Mouse (Mus musculus) lung, adult 10 weeks (tissue): ENCODE measurements around the gene Fgf11. TPM values are rescaled to one million over a fixed set of nuclear protein-coding genes. Genes with fewer than 3 reads are reported as not detected.

ENCODE experiments used
- polyA plus RNA-seq: library from polyadenylated mRNA; stranded (reverse); fragments of 350-450 nt; fragmentation: Illumina TruSeq; extraction: RNeasy Lipid Tissue Mini Kit (QIAGEN cat#74804); gene quantifications from one replicate; pipeline ENCODE4 v1.2.3, GENCODE M21; 2014; ENCODE audit warnings: low read depth, low replicate concordance; ENCODE audit not compliant: insufficient read depth

Gene Fgf11
- polyA plus RNA-seq: 3.4 TPM

DNA sequence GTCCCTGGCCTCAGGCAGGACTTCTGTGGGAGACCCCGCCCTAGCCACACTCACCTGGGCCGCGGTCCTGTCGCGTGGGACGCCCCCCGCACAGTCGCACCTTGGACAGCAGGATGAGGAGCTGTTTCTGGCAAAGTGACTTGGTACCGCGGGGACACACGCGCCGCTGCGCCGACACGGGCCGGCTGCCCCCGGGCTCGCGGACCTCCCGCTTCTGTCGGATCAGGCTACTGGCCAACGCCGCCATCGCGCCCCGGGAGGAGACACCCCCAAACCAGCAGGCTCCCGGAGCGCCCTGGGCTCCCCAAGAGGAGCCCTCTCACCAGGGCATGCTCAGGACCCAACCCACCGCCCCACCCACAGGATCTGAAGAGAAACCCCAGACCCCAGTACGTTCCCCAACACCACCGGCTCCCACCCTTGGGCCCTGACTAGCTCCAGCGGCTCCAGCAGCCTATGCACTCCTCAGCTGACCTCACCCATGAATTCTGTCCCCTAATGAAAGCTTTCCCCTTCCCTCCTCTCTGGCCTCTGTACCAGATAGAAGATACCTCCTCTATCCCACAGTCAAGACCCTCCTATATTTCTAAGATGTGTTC is at the start of gene Fgf11:
Gene Fgf11, minus strand, starts transcription at position 479 of the 599 bp plus-strand sequence.

DNA sequence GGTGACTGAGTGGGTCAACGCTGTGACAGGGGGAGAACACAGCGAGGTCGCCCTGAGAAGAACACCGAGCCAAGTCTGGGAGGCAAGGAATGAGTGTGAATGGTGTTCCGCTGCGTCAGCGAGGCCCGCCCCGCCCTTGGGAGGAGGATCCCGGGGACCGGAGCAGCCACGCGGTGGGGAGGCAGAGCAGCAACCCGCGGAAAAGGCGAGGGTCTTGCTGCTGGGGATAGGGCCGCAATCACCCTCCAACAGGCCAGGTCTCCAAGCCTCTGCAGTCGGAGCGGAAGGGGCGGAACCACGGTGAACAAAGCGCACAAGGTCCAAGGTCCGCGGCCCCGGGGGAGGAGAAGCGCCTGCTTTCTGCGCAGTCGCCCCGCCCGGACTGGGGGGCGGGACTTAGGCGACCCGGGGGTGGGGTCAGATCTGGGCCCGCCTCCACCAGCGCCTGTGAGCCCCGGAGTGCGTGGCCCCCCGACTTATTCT is 44.6 kb upstream of the Fgf11 start, which contains the start of gene Plscr3:
Gene Plscr3, plus strand, starts transcription at position 179 of the 483 bp plus-strand sequence.

DNA sequence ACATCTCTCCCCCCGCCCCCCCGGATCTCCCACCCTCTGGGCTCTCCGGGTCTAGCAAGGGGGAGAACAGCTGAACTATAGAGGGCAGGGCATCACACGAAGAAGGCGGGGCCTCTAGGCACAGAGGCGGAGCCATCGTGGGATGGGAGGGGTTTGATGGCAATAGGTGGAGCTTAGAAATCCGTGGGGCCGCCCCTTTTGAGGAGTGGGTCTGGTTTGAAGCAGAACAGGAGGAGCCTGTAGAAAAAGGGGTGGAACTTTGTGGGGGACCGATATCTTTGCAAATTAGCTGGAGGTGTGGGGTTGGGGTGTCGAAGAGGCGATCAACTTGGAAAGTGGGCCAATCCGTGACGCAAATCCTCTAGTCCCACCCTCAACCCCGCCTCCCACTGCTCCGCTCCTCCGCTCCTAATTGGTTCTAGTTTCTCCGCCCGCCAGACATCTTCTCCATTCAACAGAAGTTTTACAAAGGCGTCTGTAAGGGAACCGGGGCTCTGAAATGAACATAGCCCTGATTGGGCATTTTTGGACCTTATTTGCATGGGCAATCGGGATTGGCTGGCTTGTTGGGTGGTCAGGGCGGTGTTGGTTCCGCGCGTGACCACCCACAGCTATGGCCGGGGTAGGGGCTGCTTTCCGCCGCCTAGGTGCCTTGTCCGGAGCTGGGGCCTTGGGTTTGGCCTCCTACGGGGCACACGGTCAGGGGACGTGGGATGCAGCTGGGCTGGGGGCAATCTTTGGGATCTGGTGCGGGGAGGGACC is 36.5 kb upstream of the Fgf11 start, which contains the start of gene Tmem256:
Gene Tmem256, plus strand, starts transcription at position 563 of the 762 bp plus-strand sequence.

DNA sequence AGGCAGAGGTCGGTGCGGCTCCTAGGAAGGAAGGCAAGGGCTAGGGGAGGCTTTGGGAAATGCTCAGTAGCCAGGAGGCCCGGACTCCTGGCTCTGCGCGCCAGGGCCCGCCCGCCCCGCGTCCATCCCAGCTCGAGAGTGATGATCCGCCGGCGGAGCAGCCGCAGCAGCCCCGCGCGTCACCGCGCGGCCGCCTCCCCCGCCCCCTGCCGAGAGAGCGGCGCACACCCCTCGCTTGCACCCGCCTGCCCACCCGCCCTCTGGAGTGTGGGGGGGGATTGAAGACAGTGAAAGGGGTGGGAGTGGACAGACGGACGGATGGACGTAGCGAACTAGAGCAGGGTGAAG is 35.9 kb upstream of the Fgf11 start, which contains the start of gene Nlgn2:
Gene Nlgn2, minus strand, starts transcription at position 181 of the 348 bp plus-strand sequence.

DNA sequence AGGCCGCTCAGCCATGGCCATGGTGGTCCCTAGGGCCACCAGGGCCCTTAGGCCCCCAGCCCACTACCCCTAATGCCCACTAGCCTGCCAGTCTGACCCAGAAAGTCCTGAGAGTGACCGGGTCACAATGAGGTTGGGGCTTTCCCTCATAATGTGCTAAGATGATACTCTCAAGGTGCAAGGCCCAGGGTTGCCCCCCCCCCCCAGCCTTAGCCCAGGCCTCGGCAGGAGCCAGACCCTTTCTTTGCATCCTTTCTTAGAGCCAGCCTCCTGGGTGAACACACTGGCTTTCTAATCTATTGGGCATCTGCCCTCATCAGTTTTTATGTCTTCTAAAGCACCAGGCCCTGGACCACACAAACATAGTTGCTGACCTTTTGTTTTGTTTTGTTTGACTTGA is 20.4 kb upstream of the Fgf11 start, which contains the start of gene Spem1:
Gene Spem1, minus strand, starts transcription at position 101 of the 400 bp plus-strand sequence.

DNA sequence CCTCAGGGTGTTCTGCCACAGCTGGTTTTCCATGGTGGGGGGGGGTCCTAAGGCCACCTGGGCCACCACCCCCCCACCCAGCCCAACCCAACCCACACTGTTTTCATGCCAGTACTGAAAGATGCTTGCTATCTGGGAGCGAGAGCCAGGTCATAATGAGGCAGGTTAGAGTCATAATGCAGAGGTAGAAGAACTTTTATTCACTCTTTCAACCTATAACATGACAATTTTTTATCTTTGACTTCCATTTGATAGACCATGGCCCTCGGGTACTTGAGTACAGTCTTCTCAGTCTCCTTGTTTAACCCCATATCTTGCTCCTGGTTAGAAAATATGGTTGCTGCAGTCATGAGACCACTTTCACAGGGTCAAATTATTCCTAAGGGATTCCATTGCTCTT is 16.7 kb upstream of the Fgf11 start, which contains the start of gene Spem2:
Gene Spem2, minus strand, starts transcription at position 101 of the 400 bp plus-strand sequence.

DNA sequence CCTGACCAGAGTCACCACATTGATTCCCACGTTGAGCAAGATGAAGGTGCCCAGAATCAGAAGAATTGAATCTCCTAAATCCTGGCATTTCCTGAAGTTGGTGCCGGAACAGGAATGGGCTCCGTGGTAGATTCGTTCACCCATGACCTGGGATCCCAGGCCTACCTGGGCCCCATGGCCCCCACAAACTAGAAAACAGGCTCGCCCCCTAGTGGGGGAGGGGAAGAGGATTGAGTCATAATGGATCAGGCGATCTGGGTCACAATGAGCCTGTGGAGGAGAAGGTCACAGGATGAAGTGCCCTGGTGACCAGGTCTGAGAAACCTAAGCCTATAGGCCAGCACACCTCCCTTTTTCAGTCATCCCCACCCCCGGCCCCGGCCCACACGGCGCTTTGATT is 13.5 kb upstream of the Fgf11 start, which contains the start of gene Gm39566:
Gene Gm39566, minus strand, starts transcription at position 144 of the 400 bp plus-strand sequence.

DNA sequence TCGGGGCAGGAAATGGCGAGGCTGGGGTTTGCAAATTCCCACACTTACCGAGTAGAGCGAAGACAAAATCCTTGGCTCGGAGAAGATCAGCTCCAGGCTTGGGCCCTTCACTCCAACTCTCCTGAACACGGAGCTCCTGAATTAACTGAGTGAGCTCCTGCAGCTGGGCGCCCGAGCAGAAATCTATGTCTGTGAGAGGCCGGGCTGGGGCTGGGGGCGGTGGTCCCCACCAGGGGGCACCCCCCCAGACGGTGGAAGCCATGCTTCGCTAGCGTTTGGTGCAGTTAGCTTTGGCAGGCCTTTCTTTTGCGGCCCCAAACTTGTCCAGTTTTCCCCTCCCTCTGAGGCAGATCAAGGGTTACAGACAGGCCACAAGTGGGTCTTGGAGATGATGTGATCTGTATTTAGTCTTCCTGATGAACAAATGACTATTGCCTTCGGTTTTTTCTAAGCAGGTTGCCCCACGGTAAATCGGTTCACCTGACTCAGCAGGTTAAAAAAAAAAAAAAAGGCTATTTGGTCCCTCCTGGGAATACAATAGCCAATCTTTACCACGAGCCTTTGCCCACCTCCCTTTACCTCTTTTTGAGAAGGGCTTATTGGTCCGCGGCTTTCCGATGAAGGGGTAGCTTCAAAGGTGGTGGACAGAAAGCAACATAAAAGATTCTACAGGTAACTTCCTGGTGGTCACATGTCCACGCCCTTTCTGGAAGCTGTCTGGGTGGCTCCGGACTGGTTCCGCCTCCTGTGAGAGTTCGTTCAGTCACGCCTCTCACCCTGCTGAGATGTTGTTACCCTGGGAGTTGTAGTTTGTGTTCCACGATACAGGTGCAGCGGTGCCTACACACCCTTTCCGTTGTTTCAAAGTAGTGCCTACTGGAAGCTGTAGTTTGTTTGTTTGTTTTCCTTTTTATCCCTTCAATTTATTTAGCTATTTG is 3.6 kb upstream of the Fgf11 start, which contains the start of gene Tmem102:
Gene Tmem102, minus strand, starts transcription at position 653 of the 938 bp plus-strand sequence.

DNA sequence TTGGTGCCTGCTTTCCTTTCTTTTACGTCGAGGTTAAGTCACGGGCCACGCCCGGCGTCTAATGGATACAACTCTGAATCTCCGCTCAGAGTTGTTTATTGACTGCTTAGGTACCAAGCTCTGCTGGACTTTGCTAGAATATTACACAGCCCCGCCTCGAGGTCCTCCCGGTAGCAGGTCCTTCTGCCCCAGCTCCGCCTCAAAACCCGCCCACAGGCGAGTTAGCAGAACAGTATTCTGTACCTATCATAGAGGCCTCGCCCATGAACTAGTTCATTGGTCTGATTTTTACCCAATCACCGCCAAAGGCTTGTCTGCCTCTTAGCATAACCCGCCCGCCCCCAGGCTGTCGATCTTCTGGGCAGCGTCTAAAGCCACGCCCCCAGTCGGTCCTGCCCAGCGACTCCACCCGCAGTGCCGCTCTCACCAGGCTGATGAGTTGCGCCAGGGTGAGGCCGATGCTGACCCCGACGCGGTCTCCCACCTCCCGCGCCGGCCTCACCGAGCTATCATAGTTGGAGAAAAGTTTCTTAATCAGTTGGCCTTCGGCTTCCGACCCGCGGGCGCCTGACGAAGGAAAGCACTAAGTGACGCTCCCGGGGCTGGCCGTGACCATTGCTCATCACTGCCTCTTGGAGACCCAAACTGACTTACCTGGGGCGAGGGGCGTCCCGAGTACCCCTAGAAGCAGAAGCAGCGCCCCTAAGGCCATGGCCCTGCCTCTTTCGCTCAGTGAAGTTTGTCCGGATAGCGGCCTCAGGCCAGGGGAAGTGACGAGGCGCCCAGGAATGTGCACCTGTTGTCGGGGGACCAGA is 6.3 kb downstream of the Fgf11 start, which contains the start of gene Chrnb1:
Gene Chrnb1, minus strand, starts transcription at position 776 of the 815 bp plus-strand sequence.

DNA sequence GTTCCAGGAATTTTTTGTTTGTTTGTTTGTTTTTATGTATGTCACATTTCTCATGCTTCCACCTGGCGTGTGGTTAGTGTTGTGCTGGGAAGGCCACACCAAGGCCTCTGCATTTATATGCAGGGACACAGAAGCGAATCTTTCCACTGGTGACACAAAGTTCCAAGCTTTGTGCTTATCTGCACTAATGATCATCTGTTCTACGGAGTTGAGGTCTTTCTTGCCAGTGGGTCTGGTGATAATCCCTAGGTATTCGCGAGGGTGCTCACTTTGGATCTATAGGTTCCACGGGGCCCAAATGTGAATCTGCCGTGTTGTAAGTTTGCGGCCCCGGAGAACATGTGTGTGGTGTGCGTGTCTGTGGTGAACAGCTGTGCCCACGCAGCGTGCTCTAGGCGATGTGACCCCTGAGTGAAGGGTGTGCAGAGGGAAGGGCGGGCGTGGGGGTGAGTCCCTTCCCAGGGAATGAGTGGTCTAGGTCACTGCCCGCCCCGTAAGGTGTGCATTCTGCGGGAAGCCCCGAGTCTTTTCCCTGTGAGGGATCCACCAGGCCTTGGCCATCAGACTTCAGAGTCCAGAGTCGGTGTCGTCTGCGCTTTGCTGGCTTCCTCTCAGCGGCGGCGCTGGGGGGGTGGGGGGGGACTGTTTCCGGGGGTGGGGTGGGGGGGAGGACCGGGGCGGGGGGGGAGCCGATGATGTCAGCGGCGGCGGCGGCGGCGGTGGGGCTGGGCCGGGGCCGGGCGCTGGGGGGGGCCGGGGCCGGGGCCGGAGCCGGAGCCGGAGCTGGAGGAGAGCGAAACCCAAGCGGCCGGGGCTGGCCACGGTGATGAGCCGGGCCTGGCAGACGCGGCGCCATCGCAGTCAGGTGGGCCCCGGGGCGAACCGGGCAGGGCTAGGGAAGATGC is 36.2 kb downstream of the Fgf11 start, which contains the start of gene Zbtb4:
Gene Zbtb4, plus strand, starts transcription at position 692 of the 905 bp plus-strand sequence.

DNA sequence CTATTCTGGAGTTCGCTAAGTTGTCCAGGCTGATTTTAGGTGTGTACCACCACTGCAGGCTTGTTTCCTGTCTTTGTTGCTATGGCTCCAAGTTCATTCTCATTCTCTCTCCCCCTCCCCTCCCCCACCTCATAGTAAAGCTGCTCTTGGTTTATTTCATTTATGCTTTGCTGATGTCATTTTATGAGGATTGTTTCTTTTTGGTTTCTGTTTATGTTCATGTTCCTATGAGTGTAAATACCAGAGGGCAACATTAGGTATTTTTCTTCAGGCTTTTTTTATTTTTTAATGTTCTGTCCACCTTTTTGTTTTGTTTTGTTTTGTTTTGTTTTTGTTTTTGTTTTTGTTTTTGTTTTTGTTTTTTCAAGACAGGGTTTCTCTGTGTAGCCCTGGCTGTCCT is 39.8 kb downstream of the Fgf11 start, which contains the start of gene Slc35g3:
Gene Slc35g3, minus strand, starts transcription at position 101 of the 400 bp plus-strand sequence.

DNA sequence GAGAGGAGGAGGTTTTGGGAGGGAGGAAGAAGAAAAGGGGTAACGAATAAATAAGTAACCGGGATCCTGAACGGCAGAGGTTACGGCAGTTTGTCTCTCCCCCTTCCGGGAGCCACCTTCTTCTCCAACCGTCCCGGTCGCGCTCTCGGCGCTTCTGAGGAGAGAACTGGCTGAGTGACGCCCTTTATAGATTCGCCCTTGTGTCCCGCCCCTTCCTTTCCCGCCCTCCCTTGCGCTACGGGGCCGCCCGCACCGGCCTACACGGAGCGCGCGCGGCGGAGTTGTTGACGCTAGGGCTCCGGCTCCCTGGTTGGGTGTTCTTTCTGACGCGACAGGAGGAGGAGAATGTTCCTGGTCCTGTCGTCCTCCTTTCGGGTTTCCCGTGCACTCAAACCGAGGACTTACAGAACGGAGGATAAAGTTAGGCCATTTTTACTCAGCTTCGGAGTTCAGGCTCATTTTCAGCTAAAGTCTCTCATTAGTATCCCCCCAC is 43.1 kb downstream of the Fgf11 start, which contains the start of gene Polr2a:
Gene Polr2a, minus strand, starts transcription at position 160 of the 493 bp plus-strand sequence.

Other genes starting within 250 kb of the Fgf11 start
- gene Efnb3, start 241.7 kb downstream of the Fgf11 start, polyA plus RNA-seq: 0.30 TPM
- gene Wrap53, start 221.6 kb downstream of the Fgf11 start, polyA plus RNA-seq: 10.4 TPM
- gene Trp53, start 221.5 kb downstream of the Fgf11 start, polyA plus RNA-seq: 26.0 TPM
- 5.4 TPM for gene Atp1b2, start 195.9 kb downstream of the Fgf11 start, polyA plus RNA-seq
- not detected for gene Shbg, start 184.0 kb downstream of the Fgf11 start, polyA plus RNA-seq
- 4.7 TPM for gene Sat2, start 179.8 kb downstream of the Fgf11 start, polyA plus RNA-seq
- gene Fxr2, start 168.9 kb downstream of the Fgf11 start, polyA plus RNA-seq: 39.7 TPM
- gene Sox15, start 146.5 kb downstream of the Fgf11 start, polyA plus RNA-seq: not detected
- 53.4 TPM for gene Mpdu1, start 139.2 kb downstream of the Fgf11 start, polyA plus RNA-seq
- gene Cd68, start 135.7 kb downstream of the Fgf11 start, polyA plus RNA-seq: 44.2 TPM
- 289 TPM for gene Eif4a1, start 129.4 kb downstream of the Fgf11 start, polyA plus RNA-seq
- 47.0 TPM for gene Senp3, start 119.8 kb downstream of the Fgf11 start, polyA plus RNA-seq
- gene Tnfsf13, start 116.1 kb downstream of the Fgf11 start, polyA plus RNA-seq: 23.3 TPM
- 48.4 TPM for gene Tnfsf12, start 106.0 kb downstream of the Fgf11 start, polyA plus RNA-seq
- gene Tnfsfm13, start 105.8 kb downstream of the Fgf11 start, polyA plus RNA-seq: 24.8 TPM
- gene Polr2a, start 43.2 kb downstream of the Fgf11 start, polyA plus RNA-seq: 16.2 TPM
- 0.85 TPM for gene Slc35g3, start 39.9 kb downstream of the Fgf11 start, polyA plus RNA-seq
- 25.6 TPM for gene Zbtb4, start 35.9 kb downstream of the Fgf11 start, polyA plus RNA-seq
- 10.1 TPM for gene Chrnb1, start 5.9 kb downstream of the Fgf11 start, polyA plus RNA-seq
- gene Tmem102, start 3.8 kb upstream of the Fgf11 start, polyA plus RNA-seq: 4.9 TPM
- not detected for gene Gm39566, start 13.4 kb upstream of the Fgf11 start, polyA plus RNA-seq
- gene Spem2, start 16.6 kb upstream of the Fgf11 start, polyA plus RNA-seq: not detected
- not detected for gene Spem1, start 20.3 kb upstream of the Fgf11 start, polyA plus RNA-seq
- gene Nlgn2, start 35.9 kb upstream of the Fgf11 start, polyA plus RNA-seq: 5.3 TPM
- 375 TPM for gene Tmem256, start 36.7 kb upstream of the Fgf11 start, polyA plus RNA-seq
- 65.1 TPM for gene Plscr3, start 44.5 kb upstream of the Fgf11 start, polyA plus RNA-seq
- gene Tnk1, start 56.9 kb upstream of the Fgf11 start, polyA plus RNA-seq: 5.1 TPM
- not detected for gene Tmem95, start 76.2 kb upstream of the Fgf11 start, polyA plus RNA-seq
- gene Kctd11, start 79.5 kb upstream of the Fgf11 start, polyA plus RNA-seq: 11.2 TPM
- gene Acap1, start 93.7 kb upstream of the Fgf11 start, polyA plus RNA-seq: 9.7 TPM
- 0.77 TPM for gene 2810408A11Rik, start 99.1 kb upstream of the Fgf11 start, polyA plus RNA-seq
- 9.9 TPM for gene Neurl4, start 99.2 kb upstream of the Fgf11 start, polyA plus RNA-seq
- 43.0 TPM for gene Gps2, start 112.0 kb upstream of the Fgf11 start, polyA plus RNA-seq
- 466 TPM for gene Eif5a, start 120.1 kb upstream of the Fgf11 start, polyA plus RNA-seq
- gene Ybx2, start 133.9 kb upstream of the Fgf11 start, polyA plus RNA-seq: 1.3 TPM
- 8.1 TPM for gene Slc2a4, start 146.3 kb upstream of the Fgf11 start, polyA plus RNA-seq
- 60.8 TPM for gene Cldn7, start 162.9 kb upstream of the Fgf11 start, polyA plus RNA-seq
- 86.4 TPM for gene Ctdnep1, start 179.3 kb upstream of the Fgf11 start, polyA plus RNA-seq
- gene Elp5, start 180.7 kb upstream of the Fgf11 start, polyA plus RNA-seq: 40.7 TPM
- gene Gabarap, start 189.3 kb upstream of the Fgf11 start, polyA plus RNA-seq: 466 TPM
- gene Phf23, start 193.9 kb upstream of the Fgf11 start, polyA plus RNA-seq: 39.5 TPM
- 6.0 TPM for gene Dvl2, start 198.7 kb upstream of the Fgf11 start, polyA plus RNA-seq
- 82.7 TPM for gene Acadvl, start 213.6 kb upstream of the Fgf11 start, polyA plus RNA-seq
- gene Dlg4, start 215.1 kb upstream of the Fgf11 start, polyA plus RNA-seq: 7.3 TPM